Mouse (Mus musculus) 3134 (cell line): ENCODE results near the gene Mon2.
"Not testable (repeated sequence)": the region's sequence is repeated elsewhere in the genome, so short reads cannot be mapped to it uniquely, and the experiment has no call there.

Experiments used
- DNase-seq: peaks from one replicate; pipeline ENCODE4 v3.0.0-alpha.2; 2011; ENCODE audit warnings: low spot score; ENCODE audit not compliant: insufficient read length; ENCODE audit errors: extremely low read depth

Gene Mon2

GRCm38 (mm10) chr10:122965650-122966049 lies 110.7 kb downstream of the Mon2 start:
- not testable (repeated sequence) for DNase-seq

GRCm38 (mm10) chr10:122964241-122964636 lies 112.1 kb downstream of the Mon2 start:
- no peak for DNase-seq

- DNase-seq: no peak
Observed at GRCm38 (mm10) chr10:122963463-122964240, 112.7 kb downstream of the Mon2 start.

GRCm38 (mm10) chr10:122962651-122963050 lies 113.7 kb downstream of the Mon2 start:
- no peak for DNase-seq

- no peak for DNase-seq
Observed at GRCm38 (mm10) chr10:122961494-122961893, 114.8 kb downstream of the Mon2 start.

GRCm38 (mm10) chr10:122960738-122961137 lies 115.6 kb downstream of the Mon2 start:
- DNase-seq: no peak

GRCm38 (mm10) chr10:122960216-122960615 lies 116.1 kb downstream of the Mon2 start:
- DNase-seq: no peak

- DNase-seq: no peak
Observed at GRCm38 (mm10) chr10:122958699-122959098, 117.6 kb downstream of the Mon2 start.

GRCm38 (mm10) chr10:122957918-122958317 lies 118.4 kb downstream of the Mon2 start:
- no peak for DNase-seq

- DNase-seq: no peak
Observed at GRCm38 (mm10) chr10:122953576-122953975, 122.7 kb downstream of the Mon2 start.

GRCm38 (mm10) chr10:122950966-122951365 lies 125.3 kb downstream of the Mon2 start:
- no peak for DNase-seq

GRCm38 (mm10) chr10:122944888-122945287 lies 131.4 kb downstream of the Mon2 start:
- DNase-seq: no peak

- no peak for DNase-seq
Observed at GRCm38 (mm10) chr10:122943824-122944223, 132.5 kb downstream of the Mon2 start.

GRCm38 (mm10) chr10:122942771-122943170 lies 133.5 kb downstream of the Mon2 start:
- peak; percentile 48 for DNase-seq
